Mouse (Mus musculus) forebrain, embryonic 14.5 days (tissue): ENCODE measurements around the gene Dlg2. TPM values are rescaled to one million over a fixed set of nuclear protein-coding genes. Genes with fewer than 3 reads are reported as not detected.

ENCODE experiments used
- ATAC-seq: fragments of 200-750 bp; cut with Nextera tagmentation; 2 replicates; pipeline ENCODE4 v1.8.0; 2017; ENCODE audit warnings: mild to moderate bottlenecking, moderate library complexity
- DNase-seq: peaks from one replicate; pipeline ENCODE4 v3.0.0-alpha.2; 2015; ENCODE audit warnings: low spot score
- H3K27ac ChIP-seq: fragments of 300-500 bp; sonication (generic); 2 replicates; pipeline ENCODE4 v1.5.1; 2014; ENCODE audit warnings: low read depth, mild to moderate bottlenecking, control low read depth, low read length, moderate library complexity
- H3K27me3 ChIP-seq: fragments of 300-500 bp; sonication (generic); replicated peaks from 2 replicates; pipeline ENCODE4 v1.6.1; 2014; ENCODE audit warnings: low read length, control low read depth, mixed read lengths; ENCODE audit not compliant: control insufficient read depth, insufficient read depth
- H3K36me3 ChIP-seq: fragments of 300-500 bp; sonication (generic); 2 replicates; pipeline ENCODE4 v1.6.1; 2014; ENCODE audit warnings: low read length, control low read depth; ENCODE audit not compliant: control insufficient read depth, insufficient read depth
- H3K4me1 ChIP-seq: fragments of 300-500 bp; sonication (generic); 2 replicates; pipeline ENCODE4 v1.6.1; 2014; ENCODE audit warnings: antibody characterized with exemption, low read length, control low read depth; ENCODE audit not compliant: control insufficient read depth, insufficient read depth
- H3K4me2 ChIP-seq: fragments of 300-500 bp; sonication (generic); 2 replicates; pipeline ENCODE4 v1.6.1; 2014; ENCODE audit warnings: mild to moderate bottlenecking, control low read depth, low read length
- H3K4me3 ChIP-seq: fragments of 300-500 bp; sonication (generic); 2 replicates; pipeline ENCODE4 v1.5.1; 2014; ENCODE audit warnings: low read depth, low read length, control low read depth
- H3K9ac ChIP-seq: fragments of 300-500 bp; sonication (generic); 2 replicates; pipeline ENCODE4 v1.6.1; 2014; ENCODE audit warnings: mild to moderate bottlenecking, low read length, control low read depth, moderate library complexity
- H3K9me3 ChIP-seq: fragments of 300-500 bp; sonication (generic); replicated peaks from 2 replicates; pipeline ENCODE4 v1.6.1; 2016; ENCODE audit warnings: low read length, control low read depth, mixed read lengths; ENCODE audit not compliant: control insufficient read depth
- WGBS: fragments of 180-500 bp; shearing (Covaris S2); extraction: QIAGEN DNeasy Blood & Tissue Kit; methylation state at CpG from one replicate; pipeline ENCODE4 v1.1.7; 2014; 5-methylcytosine and 5-hydroxymethylcytosine counted together
- polyA plus RNA-seq: library from polyadenylated mRNA; unstranded; fragments of >200 nt; fragmentation: Nextera tagmentation; extraction: Ambion mirVana; gene quantifications from 2 replicates; pipeline ENCODE4 v1.2.1, GENCODE M21; 2014

Gene Dlg2
- polyA plus RNA-seq, 1 experiment from 2014 or later, result 17.9 TPM

- no peaks in the 10 kb centered on the region for H3K4me1 ChIP-seq
- no peaks in the 10 kb centered on the region for H3K9me3 ChIP-seq
- ATAC-seq (no peak), DNase-seq (no peak)
- no peak overlapping the region for H3K9ac ChIP-seq
- H3K36me3 ChIP-seq, result no peaks in the 10 kb centered on the region
- H3K27ac ChIP-seq, result no peak overlapping the region
- H3K4me2 ChIP-seq, result no peak overlapping the region
- H3K27me3 ChIP-seq, result no peaks in the 10 kb centered on the region
- no peak overlapping the region for H3K4me3 ChIP-seq
Measured at GRCm38 (mm10) chr7:91687930-91688329, 1211.5 kb downstream of the Dlg2 start.

GRCm38 (mm10) chr7:91689829-91690228 is 1213.4 kb downstream of the Dlg2 start:
- Histone ChIP-seq H3K4me3 (no peak overlapping the region), H3K9ac (no peak overlapping the region), H3K36me3 (no peaks in the 10 kb centered on the region), H3K4me2 (no peak overlapping the region), H3K27ac (no peak overlapping the region), H3K27me3 (no peaks in the 10 kb centered on the region), H3K9me3 (no peaks in the 10 kb centered on the region), H3K4me1 (no peaks in the 10 kb centered on the region)
- WGBS, result 85% methylated on average over 2 of the region's 2 CpGs
- ATAC-seq, result no peak
- no peak for DNase-seq

- H3K27me3 ChIP-seq, result no peaks in the 10 kb centered on the region
- 80% methylated on average over 5 of the region's 5 CpGs for WGBS
- no peak overlapping the region for H3K9ac ChIP-seq
- no peaks in the 10 kb centered on the region for H3K36me3 ChIP-seq
- DNase-seq (no peak), ATAC-seq (no peak)
- H3K27ac ChIP-seq, result no peak overlapping the region
- H3K4me3 ChIP-seq, result no peak overlapping the region
- H3K4me1 ChIP-seq, result no peaks in the 10 kb centered on the region
- H3K4me2 ChIP-seq, result no peak overlapping the region
- H3K9me3 ChIP-seq, result no peaks in the 10 kb centered on the region
Measured at GRCm38 (mm10) chr7:91709853-91710252, 1233.4 kb downstream of the Dlg2 start.

- ATAC-seq, result no peak
- no peaks in the 10 kb centered on the region for H3K4me1 ChIP-seq
- DNase-seq, result no peak
- no peaks in the 10 kb centered on the region for H3K27me3 ChIP-seq
- H3K36me3 ChIP-seq, result no peaks in the 10 kb centered on the region
- no peak overlapping the region for H3K4me3 ChIP-seq
- no peak overlapping the region for H3K9ac ChIP-seq
- H3K27ac ChIP-seq, result no peak overlapping the region
- H3K4me2 ChIP-seq, result no peak overlapping the region
- H3K9me3 ChIP-seq, result no peaks in the 10 kb centered on the region
- WGBS, result 85% methylated on average over 6 of the region's 6 CpGs
Measured at GRCm38 (mm10) chr7:91711184-91711583, 1234.7 kb downstream of the Dlg2 start.

GRCm38 (mm10) chr7:91715776-91716175 is 1239.3 kb downstream of the Dlg2 start:
- Histone ChIP-seq H3K4me2 (no peak overlapping the region), H3K9ac (no peak overlapping the region), H3K4me1 (no peaks in the 10 kb centered on the region), H3K27me3 (no peaks in the 10 kb centered on the region), H3K36me3 (no peaks in the 10 kb centered on the region), H3K27ac (no peak overlapping the region), H3K9me3 (no peaks in the 10 kb centered on the region), H3K4me3 (no peak overlapping the region)
- no peak for ATAC-seq
- no peak for DNase-seq
- 54% methylated on average over 1 of the region's 1 CpGs for WGBS

- H3K9me3 ChIP-seq, result no peaks in the 10 kb centered on the region
- H3K36me3 ChIP-seq, result no peaks in the 10 kb centered on the region
- H3K4me1 ChIP-seq, result no peaks in the 10 kb centered on the region
- DNase-seq (no peak), ATAC-seq (no peak)
- no peak overlapping the region for H3K4me3 ChIP-seq
- no peak overlapping the region for H3K27ac ChIP-seq
- no peak overlapping the region for H3K4me2 ChIP-seq
- no peaks in the 10 kb centered on the region for H3K27me3 ChIP-seq
- H3K9ac ChIP-seq, result no peak overlapping the region
- 73% methylated on average over 6 of the region's 6 CpGs for WGBS
Measured at GRCm38 (mm10) chr7:91716696-91717095, 1240.2 kb downstream of the Dlg2 start.

- no peak for ATAC-seq
Measured at GRCm38 (mm10) chr7:91720318-91720717, 1243.8 kb downstream of the Dlg2 start.

GRCm38 (mm10) chr7:91724397-91724796 is 1247.9 kb downstream of the Dlg2 start:
- no peaks in the 10 kb centered on the region for H3K36me3 ChIP-seq
- DNase-seq, result no peak
- no peaks in the 10 kb centered on the region for H3K9me3 ChIP-seq
- no peak overlapping the region for H3K4me2 ChIP-seq
- WGBS, result 88% methylated on average over 5 of the region's 5 CpGs
- H3K4me3 ChIP-seq, result no peak overlapping the region
- no peaks in the 10 kb centered on the region for H3K4me1 ChIP-seq
- H3K27me3 ChIP-seq, result no peaks in the 10 kb centered on the region
- ATAC-seq, result no peak
- no peak overlapping the region for H3K27ac ChIP-seq
- H3K9ac ChIP-seq, result no peak overlapping the region

More at GRCm38 (mm10) chr7:91720318-91720717, 1243.8 kb downstream of the Dlg2 start:
- no peaks in the 10 kb centered on the region for H3K9me3 ChIP-seq
- no peaks in the 10 kb centered on the region for H3K27me3 ChIP-seq
- H3K27ac ChIP-seq, result no peak overlapping the region
- no peak overlapping the region for H3K4me3 ChIP-seq
- H3K36me3 ChIP-seq, result no peaks in the 10 kb centered on the region
- H3K9ac ChIP-seq, result no peak overlapping the region
- H3K4me1 ChIP-seq, result no peaks in the 10 kb centered on the region
- H3K4me2 ChIP-seq, result no peak overlapping the region
- DNase-seq, result no peak

- no peak overlapping the region for H3K27ac ChIP-seq
- ATAC-seq (no peak), DNase-seq (no peak)
- H3K27me3 ChIP-seq, result no peaks in the 10 kb centered on the region
- H3K9me3 ChIP-seq, result no peaks in the 10 kb centered on the region
- no peak overlapping the region for H3K4me2 ChIP-seq
- H3K36me3 ChIP-seq, result no peaks in the 10 kb centered on the region
- whole genome bisulfite sequencing, result 96% methylated on average over 3 of the region's 3 CpGs
- H3K4me3 ChIP-seq, result no peak overlapping the region
- no peak overlapping the region for H3K9ac ChIP-seq
- H3K4me1 ChIP-seq, result no peaks in the 10 kb centered on the region
Measured at GRCm38 (mm10) chr7:91740748-91741147, 1264.3 kb downstream of the Dlg2 start.
